8 mouse cellular contexts compared by ENCODE assay signal in the genomic region with DNA sequence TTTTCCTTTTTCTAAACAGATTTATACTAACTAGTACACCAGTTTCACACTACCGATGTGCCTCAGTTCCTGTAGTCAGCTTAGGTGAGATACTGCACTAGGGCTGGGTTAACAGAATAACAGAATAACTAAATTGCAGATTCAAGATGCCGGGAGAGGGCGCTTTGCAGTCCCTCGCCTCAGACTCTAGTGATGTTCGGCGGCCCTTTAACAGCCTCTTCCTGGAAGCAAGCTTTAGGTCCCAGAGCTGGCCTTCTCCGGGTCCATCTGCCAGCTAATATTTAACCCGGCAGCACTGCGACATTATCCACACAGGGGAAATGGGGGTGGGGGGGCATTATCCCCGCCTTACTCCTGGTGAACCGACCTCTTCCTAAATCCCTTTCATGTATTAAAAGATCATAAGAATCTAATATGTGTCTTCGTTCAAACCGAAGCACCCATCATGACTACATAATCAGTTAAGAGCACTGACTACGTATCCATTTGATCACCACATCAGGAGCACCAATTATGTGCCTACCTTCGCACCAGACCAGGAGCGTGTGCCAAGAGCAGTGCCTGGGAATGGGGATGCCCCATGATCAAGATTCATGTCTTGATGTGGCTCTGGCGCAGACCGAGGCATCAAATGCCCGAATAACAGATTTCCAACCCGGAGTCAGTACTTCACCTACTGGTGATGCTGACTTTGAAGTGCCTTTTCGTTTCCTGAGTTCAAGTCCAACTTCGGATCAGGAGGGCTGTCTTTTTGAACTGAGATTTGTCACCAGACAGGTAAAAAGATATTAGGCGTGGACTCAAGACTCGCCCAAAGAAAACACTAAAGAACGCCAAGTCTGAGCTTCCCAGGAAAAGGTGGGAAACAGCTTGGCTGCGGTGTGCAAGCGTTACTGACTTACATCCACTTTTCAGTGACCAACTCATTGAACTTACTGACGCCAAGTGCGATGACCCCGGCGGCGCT. TPM values are rescaled to one million over a fixed set of nuclear protein-coding genes. Genes with fewer than 3 reads are reported as not detected.
DNase-seq lines count a peak whose midpoint lies in the region; ATAC-seq and TF ChIP-seq lines count a peak whose summit lies in the region.

No protein-coding gene starts in this region.

- peaks cover 8% of the 10 kb centered on the region for H3K36me3 ChIP-seq in embryonic facial prominence, embryonic 12.5 days
- H3K36me3 ChIP-seq in stomach, embryonic 15.5 days = 0 out of 2 replicates have a peak, but pooled peaks cover 4% of the 10 kb centered on the region

- peak overlapping the region; percentile 93 for H3K9ac ChIP-seq in embryonic facial prominence, embryonic 12.5 days
- H3K9ac ChIP-seq in stomach, embryonic 15.5 days = peak overlapping the region; percentile 33; the same call in 1 of the 2 replicates

- no peaks in the 10 kb centered on the region for H3K9me3 ChIP-seq in embryonic facial prominence, embryonic 12.5 days
- H3K9me3 ChIP-seq in stomach, embryonic 15.5 days = no peaks in the 10 kb centered on the region

- DNase-seq in layer of hippocampus, adult 2 months (ENCODE audit: low spot score in 2 of 2) = peak; percentile 41 to 47
- DNase-seq in layer of hippocampus, adult 9-11 months = no peak
- peak; percentile 59 for DNase-seq in adipocyte (ENCODE audit: low spot score)
- peak; percentile 58 to 70 for DNase-seq in layer of hippocampus, postnatal 10 days (ENCODE audit: low spot score in 2 of 2)
- DNase-seq in lung, postnatal 4 days = peak; percentile 63 to 75

- peaks cover 47% of the 10 kb centered on the region for H3K4me1 ChIP-seq in embryonic facial prominence, embryonic 12.5 days
- H3K4me1 ChIP-seq in stomach, embryonic 15.5 days = peaks cover 46% of the 10 kb centered on the region

- peak overlapping the region; percentile 93 for H3K4me2 ChIP-seq in embryonic facial prominence, embryonic 12.5 days (replicated peaks)
- H3K4me2 ChIP-seq in stomach, embryonic 15.5 days = peak overlapping the region; percentile 92

- H3K27me3 ChIP-seq in embryonic facial prominence, embryonic 12.5 days = no peaks in the 10 kb centered on the region
- H3K27me3 ChIP-seq in stomach, embryonic 15.5 days (replicated peaks) = no peaks in the 10 kb centered on the region

- ATAC-seq in embryonic facial prominence, embryonic 12.5 days (ENCODE audit: insufficient number of reproducible peaks, insufficient read depth, low FRiP score, low TSS enrichment) = no peak
- ATAC-seq in hematopoietic stem cell, adult 5-6 weeks (replicated peaks in 1 of 2; ENCODE audit: insufficient read depth in 1 of 2, low FRiP score in 2 of 2, low TSS enrichment in 1 of 2, low read depth in 1 of 2, poor library complexity in 2 of 2, severe bottlenecking in 2 of 2) = peak; percentile 23 to 65; a peak in 1 of 4 replicates
- ATAC-seq in stomach, embryonic 15.5 days (ENCODE audit: insufficient read depth, low FRiP score, low read depth) = no peak

- H3K4me3 ChIP-seq in layer of hippocampus, adult 2 months = peak overlapping the region; percentile 82
- peak overlapping the region; percentile 89 for H3K4me3 ChIP-seq in embryonic facial prominence, embryonic 12.5 days
- peak overlapping the region; percentile 85 for H3K4me3 ChIP-seq in stomach, embryonic 15.5 days (replicated peaks)

- TF ChIP-seq CTCF in layer of hippocampus, adult 2 months (conservative IDR thresholded peaks at IDR 0.05) = peak; percentile 79

- peak overlapping the region; percentile 92 for H3K27ac ChIP-seq in layer of hippocampus, adult 2 months
- peak overlapping the region; percentile 97 for H3K27ac ChIP-seq in embryonic facial prominence, embryonic 12.5 days
- H3K27ac ChIP-seq in stomach, embryonic 15.5 days = peak overlapping the region; percentile 95

- WGBS in embryonic facial prominence, embryonic 12.5 days = 13% methylated on average over 32 of the region's 32 CpGs
- 13% methylated on average over 32 of the region's 32 CpGs for WGBS in stomach, embryonic 15.5 days

RNA-seq across cellular contexts. Expression of gene Glis2, which starts 1.3 kb away (rescaled TPM):
- 10 to 100 TPM; 11.0 to 13.9 TPM for total RNA-seq in layer of hippocampus, adult 2 months (2021)
- 33.0 and 33.4 TPM in 2 replicates for polyA plus RNA-seq in embryonic facial prominence, embryonic 12.5 days (2016; fragmentation: Nextera tagmentation; extraction: Ambion mirVana)
- 1.7 and 4.3 TPM in 2 replicates for total RNA-seq in hematopoietic stem cell, adult 5-6 weeks (2017)
- total RNA-seq in layer of hippocampus, postnatal 10 days (2021) = 10 to 100 TPM; 23.8 to 26.5 TPM
- 27.9 and 30.6 TPM in 2 replicates for polyA plus RNA-seq in stomach, embryonic 15.5 days (2015; fragmentation: Nextera tagmentation; extraction: Ambion mirVana)

RNA-seq across cellular contexts. Expression of gene Pam16, which starts 31.6 kb away (rescaled TPM):
- total RNA-seq in layer of hippocampus, adult 2 months (2021) = 10 to 100 TPM; 72.3 to 75.2 TPM
- 96.4 and 104 TPM in 2 replicates for polyA plus RNA-seq in embryonic facial prominence, embryonic 12.5 days (2016; fragmentation: Nextera tagmentation; extraction: Ambion mirVana)
- 37.6 and 53.7 TPM in 2 replicates for total RNA-seq in hematopoietic stem cell, adult 5-6 weeks (2017)
- 10 to 100 TPM; 71.0 to 77.1 TPM for total RNA-seq in layer of hippocampus, postnatal 10 days (2021)
- polyA plus RNA-seq in stomach, embryonic 15.5 days (2015; fragmentation: Nextera tagmentation; extraction: Ambion mirVana) = 46.5 and 75.7 TPM in 2 replicates

RNA-seq across cellular contexts. Expression of gene Tfap4, which starts 33.5 kb away (rescaled TPM):
- 1 to 10 TPM; 5.3 to 6.8 TPM for total RNA-seq in layer of hippocampus, adult 2 months (2021)
- polyA plus RNA-seq in embryonic facial prominence, embryonic 12.5 days (2016; fragmentation: Nextera tagmentation; extraction: Ambion mirVana) = 27.8 and 31.5 TPM in 2 replicates
- 49.7 and 59.2 TPM in 2 replicates for total RNA-seq in hematopoietic stem cell, adult 5-6 weeks (2017)
- total RNA-seq in layer of hippocampus, postnatal 10 days (2021) = 1 to 10 TPM; 4.2 to 4.3 TPM
- 20.3 and 22.4 TPM in 2 replicates for polyA plus RNA-seq in stomach, embryonic 15.5 days (2015; fragmentation: Nextera tagmentation; extraction: Ambion mirVana)

RNA-seq across cellular contexts. Expression of gene Vasn, which starts 46.5 kb away (rescaled TPM):
- 1 to 10 TPM; 5.7 to 6.2 TPM for total RNA-seq in layer of hippocampus, adult 2 months (2021)
- polyA plus RNA-seq in embryonic facial prominence, embryonic 12.5 days (2016; fragmentation: Nextera tagmentation; extraction: Ambion mirVana) = 23.4 and 24.1 TPM in 2 replicates
- 0.89 and 1.8 TPM in 2 replicates for total RNA-seq in hematopoietic stem cell, adult 5-6 weeks (2017)
- 1 to 10 TPM; 5.1 to 5.7 TPM for total RNA-seq in layer of hippocampus, postnatal 10 days (2021)
- polyA plus RNA-seq in stomach, embryonic 15.5 days (2015; fragmentation: Nextera tagmentation; extraction: Ambion mirVana) = 17.2 and 17.3 TPM in 2 replicates

RNA-seq across cellular contexts. Expression of gene Dnaja3, which starts 46.6 kb away (rescaled TPM):
- total RNA-seq in layer of hippocampus, adult 2 months (2021) = 10 to 100 TPM; 61.2 to 65.4 TPM
- polyA plus RNA-seq in embryonic facial prominence, embryonic 12.5 days (2016; fragmentation: Nextera tagmentation; extraction: Ambion mirVana) = 57.1 and 59.8 TPM in 2 replicates
- total RNA-seq in hematopoietic stem cell, adult 5-6 weeks (2017) = 55.2 and 76.0 TPM in 2 replicates
- total RNA-seq in layer of hippocampus, postnatal 10 days (2021) = 10 to 100 TPM; 52.7 to 55.1 TPM
- polyA plus RNA-seq in stomach, embryonic 15.5 days (2015; fragmentation: Nextera tagmentation; extraction: Ambion mirVana) = 68.4 and 77.6 TPM in 2 replicates

Comparison
In these comparisons a context has a peak if more than half of its experiments do, and no peak if none do; other contexts are left out.
1. ATAC-seq: peak in hematopoietic stem cell, adult 5-6 weeks (2 of 2); none in embryonic facial prominence, embryonic 12.5 days (single experiment) and stomach, embryonic 15.5 days (single experiment).
2. Peak in every context shown above with its lines, with median percentiles within 50 percentile points of each other: H3K27ac ChIP-seq and H3K4me3 ChIP-seq.